16 mouse cellular contexts compared by ENCODE assay signal in the genomic region with DNA sequence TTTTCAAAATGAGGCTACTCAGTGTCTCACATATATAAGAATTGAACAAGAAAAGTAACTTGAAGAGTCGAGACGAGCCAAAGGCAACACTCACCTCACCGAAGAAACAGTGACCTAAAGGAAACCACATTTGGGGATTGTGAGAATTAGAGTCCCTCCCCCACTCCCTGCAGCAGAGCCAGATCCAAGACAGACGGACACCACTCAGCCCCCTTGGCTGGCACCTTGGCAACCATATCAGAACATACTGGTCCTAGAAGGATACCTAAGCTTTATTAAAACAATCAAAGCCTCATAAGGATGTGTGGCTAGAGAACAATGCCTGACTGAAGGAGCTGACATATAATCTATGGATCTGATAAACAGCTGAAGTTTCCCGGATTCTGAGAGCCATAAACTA.
DNase-seq lines count a peak whose midpoint lies in the region; ATAC-seq and TF ChIP-seq lines count a peak whose summit lies in the region.
"Had no signal": no experiment of that assay in that cellular context is flagged by ENCODE, and none has a peak within 500 bp of the region (broad histone marks: within the 10 kb centered on the region; RNA-seq: fewer than 3 reads in every experiment).

No protein-coding gene starts in this region.

- 0 out of 2 replicates have a peak, but pooled peaks have one; percentile 9 for ATAC-seq in forebrain, embryonic 13.5 days
- ATAC-seq in forebrain, postnatal 0 days, result no peak
- no peak for ATAC-seq in limb, embryonic 11.5 days (ENCODE audit: insufficient number of reproducible peaks, low FRiP score, low TSS enrichment, low read depth)
- no peak; the same call in 1 of the 2 replicates for ATAC-seq in midbrain, postnatal 0 days (ENCODE audit: low FRiP score)
- ATAC-seq: lung, postnatal 0 days had no signal

- H3K27me3 ChIP-seq in forebrain, embryonic 13.5 days, result no peaks in the 10 kb centered on the region
- no peaks in the 10 kb centered on the region for H3K27me3 ChIP-seq in forebrain, postnatal 0 days (ENCODE audit: insufficient read depth, low read length)
- no peaks in the 10 kb centered on the region for H3K27me3 ChIP-seq in limb, embryonic 11.5 days (ENCODE audit: control insufficient read depth, insufficient read depth, low read length)
- H3K27me3 ChIP-seq in midbrain, postnatal 0 days (ENCODE audit: insufficient read depth, low read length), result no peaks in the 10 kb centered on the region
- no peaks in the 10 kb centered on the region for H3K27me3 ChIP-seq in embryonic facial prominence, embryonic 10.5 days (replicated peaks; ENCODE audit: low read depth, poor library complexity, severe bottlenecking)
- H3K27me3 ChIP-seq: embryonic facial prominence, embryonic 15.5 days; heart, embryonic 12.5 days; liver, embryonic 13.5 days had no signal

- TF ChIP-seq POLR2A in brain, embryonic 14.5 days (IDR thresholded peaks at IDR 0.05; ENCODE audit: borderline replicate concordance, extremely low read depth, insufficient read depth, insufficient read length, poor library complexity, severe bottlenecking), result no peak

- no peak for DNase-seq in forebrain, postnatal 0 days
- DNase-seq in brain, embryonic 14.5 days (ENCODE audit: low read depth), result peak; percentile 29
- DNase-seq in limb, embryonic 11.5 days (ENCODE audit: low spot score), result peak; percentile 28
- no peak for DNase-seq in midbrain, postnatal 0 days (ENCODE audit: low spot score)
- DNase-seq in adipocyte (ENCODE audit: low spot score), result no peak
- no peak for DNase-seq in embryonic facial prominence, embryonic 10.5 days (ENCODE audit: low spot score)
- DNase-seq in adrenal gland, postnatal 36 days, result no peak
- DNase-seq: cerebellum, postnatal 25 days; gastrocnemius, postnatal 25 days; heart, postnatal 4 days; kidney, adult 11 months; liver, embryonic 13.5 days had no signal

- peak overlapping the region; percentile 78 for H3K27ac ChIP-seq in forebrain, embryonic 13.5 days
- no peak overlapping the region for H3K27ac ChIP-seq in forebrain, postnatal 0 days (ENCODE audit: low read depth, low read length)
- H3K27ac ChIP-seq in limb, embryonic 11.5 days (replicated peaks; ENCODE audit: low read depth, low read length), result no peak overlapping the region
- peak overlapping the region; percentile 47; the same call in 1 of the 2 replicates for H3K27ac ChIP-seq in midbrain, postnatal 0 days (ENCODE audit: low read depth, low read length)
- H3K27ac ChIP-seq in embryonic facial prominence, embryonic 10.5 days (replicated peaks), result no peak overlapping the region
- H3K27ac ChIP-seq: embryonic facial prominence, embryonic 15.5 days; liver, embryonic 13.5 days had no signal

- no peak overlapping the region for H3K4me2 ChIP-seq in forebrain, embryonic 13.5 days
- no peak overlapping the region for H3K4me2 ChIP-seq in forebrain, postnatal 0 days (ENCODE audit: low read depth)
- no peak overlapping the region for H3K4me2 ChIP-seq in limb, embryonic 11.5 days (ENCODE audit: low read depth, severe bottlenecking)
- H3K4me2 ChIP-seq in midbrain, postnatal 0 days (ENCODE audit: low read depth, low read length, poor library complexity, severe bottlenecking), result no peak overlapping the region
- H3K4me2 ChIP-seq: embryonic facial prominence, embryonic 15.5 days; heart, embryonic 12.5 days; liver, embryonic 13.5 days had no signal

- no peaks in the 10 kb centered on the region for H3K36me3 ChIP-seq in forebrain, embryonic 13.5 days (ENCODE audit: poor library complexity, severe bottlenecking)
- no peaks in the 10 kb centered on the region for H3K36me3 ChIP-seq in forebrain, postnatal 0 days (ENCODE audit: insufficient read depth)
- H3K36me3 ChIP-seq in limb, embryonic 11.5 days (ENCODE audit: control insufficient read depth, insufficient read depth, low read length), result no peaks in the 10 kb centered on the region
- H3K36me3 ChIP-seq in midbrain, postnatal 0 days (ENCODE audit: insufficient read depth, low read length), result no peaks in the 10 kb centered on the region
- no peaks in the 10 kb centered on the region for H3K36me3 ChIP-seq in embryonic facial prominence, embryonic 10.5 days (replicated peaks)
- H3K36me3 ChIP-seq: embryonic facial prominence, embryonic 15.5 days; heart, embryonic 12.5 days; liver, embryonic 13.5 days had no signal

- no peak overlapping the region for H3K9ac ChIP-seq in forebrain, embryonic 13.5 days
- H3K9ac ChIP-seq in forebrain, postnatal 0 days, result no peak overlapping the region
- no peak overlapping the region for H3K9ac ChIP-seq in limb, embryonic 11.5 days (ENCODE audit: low read length)
- no peak overlapping the region for H3K9ac ChIP-seq in midbrain, postnatal 0 days (replicated peaks; ENCODE audit: low read length, poor library complexity, severe bottlenecking)
- H3K9ac ChIP-seq: embryonic facial prominence, embryonic 15.5 days; heart, embryonic 12.5 days; liver, embryonic 13.5 days had no signal

- TF ChIP-seq CTCF in forebrain, postnatal 0 days (IDR thresholded peaks at IDR 0.05; ENCODE audit: low read depth), result no peak
- no peak for TF ChIP-seq CTCF in brain, embryonic 14.5 days (IDR thresholded peaks at IDR 0.05; ENCODE audit: borderline replicate concordance, extremely low read depth, insufficient read depth, insufficient read length)
- no peak for TF ChIP-seq CTCF in midbrain, postnatal 0 days (IDR thresholded peaks at IDR 0.05)

- H3K9me3 ChIP-seq in forebrain, embryonic 13.5 days (replicated peaks), result no peaks in the 10 kb centered on the region
- H3K9me3 ChIP-seq in forebrain, postnatal 0 days (ENCODE audit: low read length), result no peaks in the 10 kb centered on the region
- no peaks in the 10 kb centered on the region for H3K9me3 ChIP-seq in limb, embryonic 11.5 days (ENCODE audit: control insufficient read depth, low read length)
- H3K9me3 ChIP-seq in midbrain, postnatal 0 days (ENCODE audit: low read length), result no peaks in the 10 kb centered on the region
- no peaks in the 10 kb centered on the region for H3K9me3 ChIP-seq in embryonic facial prominence, embryonic 10.5 days
- H3K9me3 ChIP-seq: embryonic facial prominence, embryonic 15.5 days; heart, embryonic 12.5 days; liver, embryonic 13.5 days had no signal

- WGBS in forebrain, embryonic 13.5 days, result 63% methylated on average over 5 of the region's 5 CpGs
- WGBS in forebrain, postnatal 0 days, result 58% methylated on average over 5 of the region's 5 CpGs
- 13% methylated on average over 5 of the region's 5 CpGs for WGBS in limb, embryonic 11.5 days
- 47% methylated on average over 5 of the region's 5 CpGs for WGBS in midbrain, postnatal 0 days
- 76% methylated on average over 5 of the region's 5 CpGs for WGBS in embryonic facial prominence, embryonic 10.5 days

- peaks cover 14% of the 10 kb centered on the region for H3K4me1 ChIP-seq in forebrain, embryonic 13.5 days
- no peaks in the 10 kb centered on the region for H3K4me1 ChIP-seq in forebrain, postnatal 0 days (ENCODE audit: insufficient read depth)
- 0 out of 2 replicates have a peak, but pooled peaks cover 3% of the 10 kb centered on the region for H3K4me1 ChIP-seq in limb, embryonic 11.5 days (ENCODE audit: control insufficient read depth, insufficient read depth, low read length)
- H3K4me1 ChIP-seq in midbrain, postnatal 0 days (ENCODE audit: insufficient read depth, low read length), result no peaks in the 10 kb centered on the region
- H3K4me1 ChIP-seq in embryonic facial prominence, embryonic 10.5 days, result 0 out of 2 replicates have a peak, but pooled peaks cover 2% of the 10 kb centered on the region
- H3K4me1 ChIP-seq: embryonic facial prominence, embryonic 15.5 days; liver, embryonic 13.5 days had no signal

- H3K4me3 ChIP-seq in forebrain, embryonic 13.5 days, result no peak overlapping the region
- H3K4me3 ChIP-seq in forebrain, postnatal 0 days (ENCODE audit: low read depth, low read length), result no peak overlapping the region
- H3K4me3 ChIP-seq in limb, embryonic 11.5 days (ENCODE audit: low read depth, low read length), result no peak overlapping the region
- H3K4me3 ChIP-seq in midbrain, postnatal 0 days (ENCODE audit: low read depth, low read length), result no peak overlapping the region
- no peak overlapping the region for H3K4me3 ChIP-seq in embryonic facial prominence, embryonic 10.5 days
- H3K4me3 ChIP-seq: embryonic facial prominence, embryonic 15.5 days; heart, embryonic 12.5 days; liver, embryonic 13.5 days had no signal

Comparison
In these comparisons a context has a peak if more than half of its experiments do, and no peak if none do; other contexts are left out.
1. H3K27ac ChIP-seq: peak in forebrain, embryonic 13.5 days (single experiment) and midbrain, postnatal 0 days (single experiment); none in forebrain, postnatal 0 days (single experiment), limb, embryonic 11.5 days (single experiment) and embryonic facial prominence, embryonic 10.5 days (single experiment).
2. DNase-seq: peak in brain, embryonic 14.5 days (single experiment) and limb, embryonic 11.5 days (single experiment); none in forebrain, postnatal 0 days (single experiment), midbrain, postnatal 0 days (single experiment), adipocyte (single experiment), embryonic facial prominence, embryonic 10.5 days (single experiment) and adrenal gland, postnatal 36 days (0 of 2).